ENCODE assay signal across 8 mouse cellular contexts in genomic region chr3:108295379-108296219, GRCm38 (mm10). TPM values are rescaled to one million over a fixed set of nuclear protein-coding genes. Genes with fewer than 3 reads are reported as not detected.
A peak's percentile ranks its signal among the peaks of the same experiment; 100 is the strongest.
DNase-seq lines count a peak whose midpoint lies in the region; ATAC-seq and TF ChIP-seq lines count a peak whose summit lies in the region.

No protein-coding gene starts in this region.

- 24% methylated on average over 14 of the region's 14 CpGs for WGBS in hindbrain, embryonic 16.5 days
- 37% methylated on average over 14 of the region's 14 CpGs for WGBS in limb, embryonic 14.5 days
- WGBS in midbrain, embryonic 16.5 days, result 22% methylated on average over 14 of the region's 14 CpGs

- peak overlapping the region; percentile 60 for H3K27ac ChIP-seq in hindbrain, embryonic 16.5 days (ENCODE audit: low read depth, low read length)
- peak overlapping the region; percentile 56; the same call in 1 of the 2 replicates for H3K27ac ChIP-seq in limb, embryonic 14.5 days (replicated peaks; ENCODE audit: low read depth, low read length)
- H3K27ac ChIP-seq in midbrain, embryonic 16.5 days (ENCODE audit: low read length), result peak overlapping the region; percentile 77

- H3K9me3 ChIP-seq in hindbrain, embryonic 16.5 days (ENCODE audit: control insufficient read depth, low read length), result no peaks in the 10 kb centered on the region
- H3K9me3 ChIP-seq in limb, embryonic 14.5 days (ENCODE audit: control insufficient read depth, low read length), result no peaks in the 10 kb centered on the region
- no peaks in the 10 kb centered on the region for H3K9me3 ChIP-seq in midbrain, embryonic 16.5 days (replicated peaks; ENCODE audit: control insufficient read depth, low read length, poor library complexity, severe bottlenecking)

- H3K4me2 ChIP-seq in hindbrain, embryonic 16.5 days (ENCODE audit: low read length), result peak overlapping the region; percentile 27
- H3K4me2 ChIP-seq in limb, embryonic 14.5 days (replicated peaks; ENCODE audit: low read depth, low read length, severe bottlenecking), result peak overlapping the region; percentile 22
- peak overlapping the region; percentile 43 for H3K4me2 ChIP-seq in midbrain, embryonic 16.5 days (ENCODE audit: low read length)

- H3K4me1 ChIP-seq in hindbrain, embryonic 16.5 days (ENCODE audit: control insufficient read depth, insufficient read depth, low read depth, low read length), result peaks cover 31% of the 10 kb centered on the region
- peaks cover 36% of the 10 kb centered on the region for H3K4me1 ChIP-seq in limb, embryonic 14.5 days (ENCODE audit: control insufficient read depth, insufficient read depth, low read length)
- H3K4me1 ChIP-seq in midbrain, embryonic 16.5 days (ENCODE audit: control insufficient read depth, insufficient read depth, low read length), result peaks cover 30% of the 10 kb centered on the region

- H3K9ac ChIP-seq in hindbrain, embryonic 16.5 days (ENCODE audit: low read depth, low read length), result peak overlapping the region; percentile 8; the same call in 1 of the 2 replicates
- peak overlapping the region; percentile 36; the same call in 1 of the 2 replicates for H3K9ac ChIP-seq in limb, embryonic 14.5 days (ENCODE audit: low read depth, low read length, severe bottlenecking)
- peak overlapping the region; percentile 44; the same call in 1 of the 2 replicates for H3K9ac ChIP-seq in midbrain, embryonic 16.5 days (ENCODE audit: low read depth, low read length)

- no peaks in the 10 kb centered on the region for H3K36me3 ChIP-seq in hindbrain, embryonic 16.5 days (ENCODE audit: control insufficient read depth, insufficient read depth, low read length)
- no peaks in the 10 kb centered on the region; the same call in 1 of the 2 replicates for H3K36me3 ChIP-seq in limb, embryonic 14.5 days (ENCODE audit: control insufficient read depth, insufficient read depth, low read length)
- H3K36me3 ChIP-seq in midbrain, embryonic 16.5 days (ENCODE audit: control insufficient read depth, insufficient read depth, low read length), result no peaks in the 10 kb centered on the region

- no peak overlapping the region for H3K4me3 ChIP-seq in hindbrain, embryonic 16.5 days (ENCODE audit: low read length)
- no peak overlapping the region for H3K4me3 ChIP-seq in limb, embryonic 14.5 days (replicated peaks; ENCODE audit: low read length)
- no peak overlapping the region for H3K4me3 ChIP-seq in midbrain, embryonic 16.5 days (ENCODE audit: low read depth, low read length)

- no peak for TF ChIP-seq POLR2A in limb, embryonic 14.5 days (IDR thresholded peaks at IDR 0.05; ENCODE audit: borderline replicate concordance, extremely low read depth, insufficient read depth, insufficient read length)

- peak; percentile 44 for ATAC-seq in hindbrain, embryonic 16.5 days
- no peak for ATAC-seq in limb, embryonic 14.5 days (ENCODE audit: low FRiP score, low read depth)
- ATAC-seq in midbrain, embryonic 16.5 days, result peak; percentile 37; the same call in 1 of the 2 replicates

- DNase-seq in left cerebral cortex, adult 18-20 months (ENCODE audit: low spot score in 2 of 2), result peak; percentile 69 to 78
- DNase-seq in left cerebral cortex, adult 11 months (ENCODE audit: low spot score), result no peak
- DNase-seq in cerebellum, postnatal 25 days, result peak; percentile 66 to 72
- peak; percentile 38 for DNase-seq in gastrocnemius, postnatal 10 days
- DNase-seq in limb, embryonic 14.5 days (ENCODE audit: low spot score), result no peak
- no peak for DNase-seq in spleen, postnatal 14 days (ENCODE audit: low spot score in 2 of 2)

- H3K27me3 ChIP-seq in hindbrain, embryonic 16.5 days (replicated peaks; ENCODE audit: control insufficient read depth, insufficient read depth, low read length), result no peaks in the 10 kb centered on the region
- no peaks in the 10 kb centered on the region for H3K27me3 ChIP-seq in limb, embryonic 14.5 days (ENCODE audit: control insufficient read depth, insufficient read depth, low read length)
- no peaks in the 10 kb centered on the region for H3K27me3 ChIP-seq in midbrain, embryonic 16.5 days (ENCODE audit: control insufficient read depth, insufficient read depth, low read depth, low read length)

RNA-seq across cellular contexts. Expression of gene Sort1, which starts 11.7 kb away (rescaled TPM):
- total RNA-seq in left cerebral cortex, adult 18-20 months (2021), result 100 to 1,000 TPM; 305 to 320 TPM
- 10 to 100 TPM; 57.0 to 59.6 TPM for total RNA-seq in gastrocnemius, postnatal 10 days (2021)
- polyA plus RNA-seq in hindbrain, embryonic 16.5 days (2015; fragmentation: Nextera tagmentation; extraction: Ambion mirVana), result 9.4 and 11.6 TPM in 2 replicates
- polyA plus RNA-seq in limb, embryonic 14.5 days (2012; rRNA removed), result 30.4 and 35.6 TPM in 2 replicates
- 17.9 and 19.1 TPM in 2 replicates for polyA plus RNA-seq in limb, embryonic 14.5 days (2014; fragmentation: Nextera tagmentation; extraction: Ambion mirVana)
- 12.4 and 16.2 TPM in 2 replicates for polyA plus RNA-seq in midbrain, embryonic 16.5 days (2015; fragmentation: Nextera tagmentation; extraction: Ambion mirVana)

RNA-seq across cellular contexts. Expression of gene Psma5, which starts 38.9 kb away (rescaled TPM):
- 10 to 100 TPM; 68.9 to 76.7 TPM for total RNA-seq in left cerebral cortex, adult 18-20 months (2021)
- total RNA-seq in gastrocnemius, postnatal 10 days (2021), result 10 to 100 TPM; 94.7 to 96.4 TPM
- polyA plus RNA-seq in hindbrain, embryonic 16.5 days (2015; fragmentation: Nextera tagmentation; extraction: Ambion mirVana), result 235 and 246 TPM in 2 replicates
- polyA plus RNA-seq in limb, embryonic 14.5 days (2012; rRNA removed), result 148 and 177 TPM in 2 replicates
- polyA plus RNA-seq in limb, embryonic 14.5 days (2014; fragmentation: Nextera tagmentation; extraction: Ambion mirVana), result 301 and 312 TPM in 2 replicates
- polyA plus RNA-seq in midbrain, embryonic 16.5 days (2015; fragmentation: Nextera tagmentation; extraction: Ambion mirVana), result 220 and 238 TPM in 2 replicates

Comparison
In these comparisons a context has a peak if more than half of its experiments do, and no peak if none do; other contexts are left out.
1. DNase-seq: peak in left cerebral cortex, adult 18-20 months (2 of 2), cerebellum, postnatal 25 days (2 of 2) and gastrocnemius, postnatal 10 days (single experiment); none in left cerebral cortex, adult 11 months (single experiment), limb, embryonic 14.5 days (single experiment) and spleen, postnatal 14 days (0 of 2).
2. Peak in every context shown above with its lines, with median percentiles within 50 percentile points of each other: H3K27ac ChIP-seq, H3K4me2 ChIP-seq and H3K9ac ChIP-seq.